Mouse (Mus musculus): ENCODE results near the gene Macrod2. TPM values are rescaled to one million over a fixed set of nuclear protein-coding genes. Genes with fewer than 3 reads are reported as not detected.

The Macrod2 gene
- polyA plus RNA-seq, 2 experiments, result 2.1 to 7.7 TPM

- no peaks in the 10 kb centered on the region for H3K4me1 ChIP-seq (replicated peaks; ENCODE audit: control insufficient read depth in 2 of 2, insufficient read depth in 2 of 2, low read length in 1 of 2)
- H3K4me2 ChIP-seq (ENCODE audit: low read depth), result no peak overlapping the region
- no peaks in the 10 kb centered on the region for H3K9me3 ChIP-seq (ENCODE audit: control insufficient read depth, low read length)
- no peaks in the 10 kb centered on the region for H3K36me3 ChIP-seq (replicated peaks; ENCODE audit: control insufficient read depth, insufficient read depth, low read depth)
- no peaks in the 10 kb centered on the region for H3K27me3 ChIP-seq (ENCODE audit: control insufficient read depth, insufficient read depth, low read length)
- H3K27ac ChIP-seq, result no peak overlapping the region
- no peak for ATAC-seq (ENCODE audit: insufficient read depth)
- no peak overlapping the region for H3K4me3 ChIP-seq (ENCODE audit: insufficient read depth in 1 of 2, low read depth in 2 of 2, low read length in 2 of 2)
- TF ChIP-seq EP300 (IDR thresholded peaks at IDR 0.05; ENCODE audit: low read depth), result no peak
- TF ChIP-seq CTCF (IDR thresholded peaks at IDR 0.05; ENCODE audit: low read depth), result no peak
- WGBS (ENCODE audit: insufficient replicate concordance), result 47% methylated on average over 4 of the region's 4 CpGs
- no peak overlapping the region for H3K9ac ChIP-seq (replicated peaks)
- no peak for DNase-seq (ENCODE audit: low read depth in 3 of 3, low spot score in 3 of 3)
Observed at GRCm38 (mm10) chr2:141057455-141057833, 662.3 kb downstream of the Macrod2 start.

- DNase-seq (ENCODE audit: low read depth in 3 of 3, low spot score in 3 of 3) (no peak), ATAC-seq (ENCODE audit: insufficient read depth) (no peak)
- H3K4me2 ChIP-seq (ENCODE audit: low read depth), result no peak overlapping the region
- no peaks in the 10 kb centered on the region for H3K9me3 ChIP-seq (ENCODE audit: control insufficient read depth, low read length)
- H3K4me3 ChIP-seq (ENCODE audit: insufficient read depth in 1 of 2, low read depth in 2 of 2, low read length in 2 of 2), result no peak overlapping the region
- no peak overlapping the region for H3K27ac ChIP-seq
- H3K9ac ChIP-seq (replicated peaks), result no peak overlapping the region
- H3K4me1 ChIP-seq (replicated peaks; ENCODE audit: control insufficient read depth in 2 of 2, insufficient read depth in 2 of 2, low read length in 1 of 2), result no peaks in the 10 kb centered on the region
- H3K36me3 ChIP-seq (replicated peaks; ENCODE audit: control insufficient read depth, insufficient read depth, low read depth), result no peaks in the 10 kb centered on the region
- TF ChIP-seq CTCF (IDR thresholded peaks at IDR 0.05; ENCODE audit: low read depth), result no peak
- TF ChIP-seq EP300 (IDR thresholded peaks at IDR 0.05; ENCODE audit: low read depth), result no peak
- WGBS (ENCODE audit: insufficient replicate concordance), result 66% methylated on average over 8 of the region's 8 CpGs
- no peaks in the 10 kb centered on the region for H3K27me3 ChIP-seq (ENCODE audit: control insufficient read depth, insufficient read depth, low read length)
Observed at GRCm38 (mm10) chr2:141073981-141074855, 679.1 kb downstream of the Macrod2 start.

DNA sequence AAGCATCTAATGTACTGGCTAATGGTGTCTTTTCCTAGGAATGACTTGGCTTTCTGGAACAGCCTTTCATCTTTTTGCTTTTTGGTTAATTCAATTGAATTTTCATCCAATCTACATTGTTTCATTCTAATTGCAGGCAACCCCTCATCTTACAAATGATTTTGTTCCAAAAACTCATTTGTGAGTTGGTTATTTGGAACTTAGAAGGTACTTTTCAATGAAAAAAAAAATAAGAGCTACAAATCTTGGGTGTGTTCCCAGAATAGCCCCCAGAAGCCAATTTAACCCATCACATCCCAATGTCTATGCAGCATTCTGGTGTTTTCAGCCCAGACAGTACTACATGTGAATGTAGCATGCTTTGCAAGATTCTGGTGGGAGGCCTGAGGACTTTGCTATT lies 683.1 kb downstream of the Macrod2 start:
- no peaks in the 10 kb centered on the region for H3K9me3 ChIP-seq (ENCODE audit: control insufficient read depth, low read length)
- H3K27me3 ChIP-seq (ENCODE audit: control insufficient read depth, insufficient read depth, low read length), result no peaks in the 10 kb centered on the region
- DNase-seq (ENCODE audit: low read depth in 3 of 3, low spot score in 3 of 3) (no peak), ATAC-seq (ENCODE audit: insufficient read depth) (no peak)
- H3K4me1 ChIP-seq (replicated peaks; ENCODE audit: control insufficient read depth in 2 of 2, insufficient read depth in 2 of 2, low read length in 1 of 2), result no peaks in the 10 kb centered on the region
- no peak overlapping the region for H3K9ac ChIP-seq (replicated peaks)
- H3K36me3 ChIP-seq (replicated peaks; ENCODE audit: control insufficient read depth, insufficient read depth, low read depth), result no peaks in the 10 kb centered on the region
- no peak overlapping the region for H3K27ac ChIP-seq
- TF ChIP-seq EP300 (IDR thresholded peaks at IDR 0.05; ENCODE audit: low read depth) (no peak), CTCF (IDR thresholded peaks at IDR 0.05; ENCODE audit: low read depth) (no peak)
- no peak overlapping the region for H3K4me3 ChIP-seq (ENCODE audit: insufficient read depth in 1 of 2, low read depth in 2 of 2, low read length in 2 of 2)
- H3K4me2 ChIP-seq (ENCODE audit: low read depth), result no peak overlapping the region

DNA sequence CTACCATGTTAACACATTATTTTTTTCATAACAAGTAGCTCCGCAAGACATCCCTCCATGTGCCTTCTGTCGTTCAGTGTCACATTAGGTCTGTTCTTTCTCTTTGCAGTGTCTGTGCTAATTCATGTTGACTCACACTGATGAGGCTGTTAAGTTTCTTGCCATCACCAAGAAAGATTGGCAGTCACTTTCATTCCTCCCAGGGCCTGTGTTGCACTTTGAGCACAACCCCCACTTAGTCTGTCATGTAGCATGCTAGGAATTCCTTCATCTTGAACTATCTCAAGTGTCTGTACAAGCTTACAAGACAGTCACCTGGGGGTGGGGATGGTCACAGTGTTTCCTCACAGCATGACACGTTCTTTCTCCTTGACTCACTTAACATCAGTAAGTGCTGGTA lies 696.2 kb downstream of the Macrod2 start:
- H3K9me3 ChIP-seq (ENCODE audit: control insufficient read depth, low read length), result no peaks in the 10 kb centered on the region
- no peak overlapping the region for H3K4me2 ChIP-seq (ENCODE audit: low read depth)
- ATAC-seq (ENCODE audit: insufficient read depth) (no peak), DNase-seq (ENCODE audit: low read depth in 3 of 3, low spot score in 3 of 3) (no peak)
- H3K36me3 ChIP-seq (replicated peaks; ENCODE audit: control insufficient read depth, insufficient read depth, low read depth), result no peaks in the 10 kb centered on the region
- TF ChIP-seq CTCF (IDR thresholded peaks at IDR 0.05; ENCODE audit: low read depth), result no peak
- no peak for TF ChIP-seq EP300 (IDR thresholded peaks at IDR 0.05; ENCODE audit: low read depth)
- no peak overlapping the region for H3K9ac ChIP-seq (replicated peaks)
- no peak overlapping the region for H3K27ac ChIP-seq
- H3K4me1 ChIP-seq (replicated peaks; ENCODE audit: control insufficient read depth in 2 of 2, insufficient read depth in 2 of 2, low read length in 1 of 2), result no peaks in the 10 kb centered on the region
- H3K4me3 ChIP-seq (ENCODE audit: insufficient read depth in 1 of 2, low read depth in 2 of 2, low read length in 2 of 2), result no peak overlapping the region
- WGBS (ENCODE audit: insufficient replicate concordance), result 63% methylated on average over 3 of the region's 3 CpGs
- H3K27me3 ChIP-seq (ENCODE audit: control insufficient read depth, insufficient read depth, low read length), result no peaks in the 10 kb centered on the region

DNA sequence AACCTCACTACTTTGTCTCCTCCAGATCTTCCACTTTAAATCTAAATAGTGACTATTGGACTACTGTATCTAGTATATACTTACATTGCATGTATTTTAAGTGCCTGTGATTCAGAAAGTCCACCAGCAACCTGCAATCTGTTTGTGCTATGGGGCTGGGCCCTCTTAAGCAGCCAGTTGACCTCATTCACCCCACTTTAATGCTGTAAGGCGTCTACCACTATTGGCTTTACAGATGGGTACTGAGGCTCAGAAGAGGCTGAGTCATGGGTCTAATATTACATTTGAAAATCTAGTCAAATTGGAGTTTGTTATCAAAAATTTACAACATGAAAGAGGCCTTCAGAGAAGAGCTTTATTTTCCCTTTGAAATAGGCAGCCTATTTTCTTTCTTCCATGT lies 722.5 kb downstream of the Macrod2 start:
- TF ChIP-seq EP300 (IDR thresholded peaks at IDR 0.05; ENCODE audit: low read depth) (no peak), CTCF (IDR thresholded peaks at IDR 0.05; ENCODE audit: low read depth) (no peak)
- WGBS (ENCODE audit: insufficient replicate concordance), result 29% methylated on average over 1 of the region's 1 CpGs
- Histone ChIP-seq H3K9me3 (ENCODE audit: control insufficient read depth, low read length) (no peaks in the 10 kb centered on the region), H3K4me1 (replicated peaks; ENCODE audit: control insufficient read depth in 2 of 2, insufficient read depth in 2 of 2, low read length in 1 of 2) (no peaks in the 10 kb centered on the region), H3K27ac (no peak overlapping the region), H3K27me3 (ENCODE audit: control insufficient read depth, insufficient read depth, low read length) (no peaks in the 10 kb centered on the region), H3K4me3 (ENCODE audit: insufficient read depth in 1 of 2, low read depth in 2 of 2, low read length in 2 of 2) (no peak overlapping the region), H3K9ac (replicated peaks) (no peak overlapping the region), H3K36me3 (replicated peaks; ENCODE audit: control insufficient read depth, insufficient read depth, low read depth) (no peaks in the 10 kb centered on the region), H3K4me2 (ENCODE audit: low read depth) (no peak overlapping the region)
- no peak for DNase-seq (ENCODE audit: low read depth in 3 of 3, low spot score in 3 of 3)
- ATAC-seq (ENCODE audit: insufficient read depth), result no peak
